Mouse (Mus musculus) E14TG2a.4 (cell line): Measurements from ENCODE around the gene Stard3nl.

Experiments used
- H3K27me3 ChIP-seq: 2 replicates; pipeline ENCODE4 v1.6.1; 2014; ENCODE audit warnings: low read length, control low read depth; ENCODE audit not compliant: insufficient read depth
- H3K36me3 ChIP-seq: 2 replicates; pipeline ENCODE4 v1.6.1; 2014; ENCODE audit warnings: low read length, control low read depth; ENCODE audit not compliant: insufficient read depth
- H3K4me1 ChIP-seq: replicated peaks from 2 replicates; pipeline ENCODE4 v1.6.1; 2014; ENCODE audit warnings: low read depth, low read length, control low read depth
- H3K4me3 ChIP-seq: replicated peaks from 2 replicates; pipeline ENCODE4 v1.5.1; 2014; ENCODE audit warnings: mild to moderate bottlenecking, low read length
- H3K9me3 ChIP-seq: 2 replicates; pipeline ENCODE4 v1.6.1; 2014; ENCODE audit warnings: low read length, control low read depth
- CTCF ChIP-seq: conservative IDR thresholded peaks from 2 replicates; pipeline ENCODE4 v1.5.1; 2014; ENCODE audit warnings: low read length
- NANOG ChIP-seq: IDR thresholded peaks from 2 replicates; pipeline ENCODE4 v1.6.1; 2014; ENCODE audit warnings: borderline replicate concordance, low read length, mixed read lengths
- POU5F1 ChIP-seq: IDR thresholded peaks from 2 replicates; pipeline ENCODE4 v1.6.1; 2014; ENCODE audit warnings: low read length, borderline replicate concordance

Stard3nl gene

GRCm38 (mm10) chr13:19391608-19392007, 4.0 kb downstream of the Stard3nl start:
- Histone ChIP-seq H3K4me1 (peaks cover 37% of the 10 kb centered on the region), H3K9me3 (no peaks in the 10 kb centered on the region), H3K4me3 (no peak overlapping the region), H3K36me3 (peaks cover 42% of the 10 kb centered on the region), H3K27me3 (no peaks in the 10 kb centered on the region)
- TF ChIP-seq NANOG, result no peak
- no peak for TF ChIP-seq CTCF
- TF ChIP-seq POU5F1, result no peak

- Histone ChIP-seq H3K27me3 (no peaks in the 10 kb centered on the region), H3K9me3 (no peaks in the 10 kb centered on the region), H3K4me1 (peaks cover 47% of the 10 kb centered on the region), H3K4me3 (no peak overlapping the region), H3K36me3 (peaks cover 46% of the 10 kb centered on the region)
- TF ChIP-seq POU5F1, result no peak
- TF ChIP-seq NANOG, result no peak
- TF ChIP-seq CTCF, result no peak
Measured at GRCm38 (mm10) chr13:19390296-19390695, 5.3 kb downstream of the Stard3nl start.

- H3K36me3 ChIP-seq, result peaks cover 50% of the 10 kb centered on the region
- H3K27me3 ChIP-seq, result no peaks in the 10 kb centered on the region
- no peak for TF ChIP-seq CTCF
- TF ChIP-seq NANOG, result no peak
- TF ChIP-seq POU5F1, result no peak
- no peaks in the 10 kb centered on the region for H3K9me3 ChIP-seq
- peaks cover 49% of the 10 kb centered on the region for H3K4me1 ChIP-seq
- no peak overlapping the region for H3K4me3 ChIP-seq
Measured at GRCm38 (mm10) chr13:19389896-19390295, 5.7 kb downstream of the Stard3nl start.

GRCm38 (mm10) chr13:19389434-19389833, 6.2 kb downstream of the Stard3nl start:
- Histone ChIP-seq H3K36me3 (peaks cover 50% of the 10 kb centered on the region), H3K4me1 (peaks cover 48% of the 10 kb centered on the region), H3K27me3 (no peaks in the 10 kb centered on the region), H3K4me3 (no peak overlapping the region), H3K9me3 (no peaks in the 10 kb centered on the region)
- TF ChIP-seq POU5F1 (no peak), CTCF (no peak), NANOG (no peak)

GRCm38 (mm10) chr13:19385226-19385625, 10.4 kb downstream of the Stard3nl start:
- no peaks in the 10 kb centered on the region for H3K27me3 ChIP-seq
- H3K4me3 ChIP-seq, result no peak overlapping the region
- H3K36me3 ChIP-seq, result peaks cover 43% of the 10 kb centered on the region
- TF ChIP-seq NANOG, result no peak
- TF ChIP-seq POU5F1, result no peak
- TF ChIP-seq CTCF, result no peak
- peaks cover 55% of the 10 kb centered on the region for H3K4me1 ChIP-seq
- no peaks in the 10 kb centered on the region for H3K9me3 ChIP-seq

- H3K4me1 ChIP-seq, result peaks cover 39% of the 10 kb centered on the region
- H3K4me3 ChIP-seq, result no peak overlapping the region
- H3K36me3 ChIP-seq, result peaks cover 44% of the 10 kb centered on the region
- no peaks in the 10 kb centered on the region for H3K9me3 ChIP-seq
- H3K27me3 ChIP-seq, result no peaks in the 10 kb centered on the region
- no peak for TF ChIP-seq POU5F1
- no peak for TF ChIP-seq CTCF
- TF ChIP-seq NANOG, result no peak
Measured at GRCm38 (mm10) chr13:19381112-19381828, 14.3 kb downstream of the Stard3nl start.

GRCm38 (mm10) chr13:19379313-19379712, 16.3 kb downstream of the Stard3nl start:
- Histone ChIP-seq H3K9me3 (no peaks in the 10 kb centered on the region), H3K36me3 (peaks cover 44% of the 10 kb centered on the region), H3K4me3 (no peak overlapping the region), H3K27me3 (no peaks in the 10 kb centered on the region), H3K4me1 (peaks cover 23% of the 10 kb centered on the region)
- no peak for TF ChIP-seq POU5F1
- no peak for TF ChIP-seq CTCF
- no peak for TF ChIP-seq NANOG

- Histone ChIP-seq H3K9me3 (no peaks in the 10 kb centered on the region), H3K27me3 (no peaks in the 10 kb centered on the region), H3K4me1 (peaks cover 27% of the 10 kb centered on the region), H3K36me3 (peaks cover 58% of the 10 kb centered on the region), H3K4me3 (no peak overlapping the region)
- no peak for TF ChIP-seq POU5F1
- TF ChIP-seq CTCF, result no peak
- no peak for TF ChIP-seq NANOG
Measured at GRCm38 (mm10) chr13:19372133-19372729, 23.4 kb downstream of the Stard3nl start.

GRCm38 (mm10) chr13:19368817-19369216, 26.8 kb downstream of the Stard3nl start:
- Histone ChIP-seq H3K4me1 (peaks cover 22% of the 10 kb centered on the region), H3K9me3 (no peaks in the 10 kb centered on the region), H3K27me3 (no peaks in the 10 kb centered on the region), H3K4me3 (no peak overlapping the region), H3K36me3 (peaks cover 64% of the 10 kb centered on the region)
- TF ChIP-seq CTCF (no peak), NANOG (no peak)
